Mouse (Mus musculus): ENCODE data around the gene Hist3h2ba.

- TF ChIP-seq GATA1 (IDR thresholded peaks at IDR 0.05; ENCODE audit: low read length) (no peak), TAL1 (IDR thresholded peaks at IDR 0.05; ENCODE audit: low read length) (no peak)
Measured at GRCm38 (mm10) chr11:58926651-58927050, 22.1 kb upstream of the Hist3h2ba start.

All from erythroblast, embryonic 14.5 days (primary cell).